Mouse (Mus musculus) hindbrain, embryonic 16.5 days (tissue): ENCODE results near the gene Shroom2. TPM values are rescaled to one million over a fixed set of nuclear protein-coding genes. Genes with fewer than 3 reads are reported as not detected.
"Not testable (repeated sequence)": the region's sequence is repeated elsewhere in the genome, so short reads cannot be mapped to it uniquely, and the experiment has no call there.

Experiments used
- ATAC-seq: fragments of 200-750 bp; cut with Nextera tagmentation; 2 replicates; pipeline ENCODE4 v1.8.0; 2017; ENCODE audit warnings: moderate TSS enrichment, moderate library complexity
- H3K27ac ChIP-seq: fragments of 300-500 bp; sonication (generic); 2 replicates; pipeline ENCODE4 v1.5.1; 2014; ENCODE audit warnings: low read depth, mild to moderate bottlenecking, control low read depth, low read length, moderate library complexity
- H3K27me3 ChIP-seq: fragments of 300-500 bp; sonication (generic); replicated peaks from 2 replicates; pipeline ENCODE4 v1.6.1; 2014; ENCODE audit warnings: low read length; ENCODE audit not compliant: control insufficient read depth, insufficient read depth
- H3K36me3 ChIP-seq: fragments of 300-500 bp; sonication (generic); 2 replicates; pipeline ENCODE4 v1.6.1; 2014; ENCODE audit warnings: mild to moderate bottlenecking, low read length, moderate library complexity, mixed read lengths; ENCODE audit not compliant: control insufficient read depth, insufficient read depth
- H3K4me1 ChIP-seq: fragments of 300-500 bp; sonication (generic); 2 replicates; pipeline ENCODE4 v1.6.1; 2014; ENCODE audit warnings: low read depth, low read length; ENCODE audit not compliant: control insufficient read depth, insufficient read depth
- H3K4me2 ChIP-seq: fragments of 300-500 bp; sonication (generic); 2 replicates; pipeline ENCODE4 v1.6.1; 2014; ENCODE audit warnings: mild to moderate bottlenecking, low read length, control low read depth, moderate library complexity
- H3K4me3 ChIP-seq: fragments of 300-500 bp; sonication (generic); 2 replicates; pipeline ENCODE4 v1.5.1; 2014; ENCODE audit warnings: mild to moderate bottlenecking, low read length, control low read depth, moderate library complexity
- H3K9ac ChIP-seq: fragments of 300-500 bp; sonication (generic); 2 replicates; pipeline ENCODE4 v1.6.1; 2014; ENCODE audit warnings: low read depth, mild to moderate bottlenecking, control low read depth, low read length, moderate library complexity
- H3K9me3 ChIP-seq: fragments of 300-500 bp; sonication (generic); 2 replicates; pipeline ENCODE4 v1.6.1; 2014; ENCODE audit warnings: mild to moderate bottlenecking, low read length, moderate library complexity; ENCODE audit not compliant: control insufficient read depth
- WGBS: fragments of 180-500 bp; shearing (Covaris S2); extraction: QIAGEN DNeasy Blood & Tissue Kit; methylation state at CpG from one replicate; pipeline ENCODE4 v1.1.7; 2014; 5-methylcytosine and 5-hydroxymethylcytosine counted together
- polyA plus RNA-seq: library from polyadenylated mRNA; unstranded; fragments of >200 nt; fragmentation: Nextera tagmentation; extraction: Ambion mirVana; gene quantifications from 2 replicates; pipeline ENCODE4 v1.2.1, GENCODE M21; 2015

The Shroom2 gene
- polyA plus RNA-seq, 1 experiment from 2014 or later = 158 TPM

GRCm38 (mm10) chrX:152710715-152711114 is 58.5 kb downstream of the Shroom2 start:
- ATAC-seq, H3K27ac ChIP-seq, H3K36me3 ChIP-seq, H3K9me3 ChIP-seq, H3K4me2 ChIP-seq, H3K9ac ChIP-seq, H3K27me3 ChIP-seq, H3K4me3 ChIP-seq, H3K4me1 ChIP-seq: not testable (repeated sequence)
- WGBS = 54% methylated on average over 2 of the region's 2 CpGs

GRCm38 (mm10) chrX:152708359-152708758 is 60.9 kb downstream of the Shroom2 start:
- no peak overlapping the region for H3K4me2 ChIP-seq
- no peak for ATAC-seq
- no peak overlapping the region for H3K27ac ChIP-seq
- H3K4me1 ChIP-seq = no peaks in the 10 kb centered on the region
- H3K4me3 ChIP-seq = no peak overlapping the region
- WGBS = 55% methylated on average over 4 of the region's 4 CpGs
- H3K36me3 ChIP-seq = no peaks in the 10 kb centered on the region
- H3K27me3 ChIP-seq = no peaks in the 10 kb centered on the region; the same call in 1 of the 2 replicates
- H3K9ac ChIP-seq = no peak overlapping the region
- H3K9me3 ChIP-seq = no peaks in the 10 kb centered on the region

- H3K9me3 ChIP-seq = no peaks in the 10 kb centered on the region
- no peak overlapping the region for H3K4me3 ChIP-seq
- H3K27ac ChIP-seq = no peak overlapping the region
- no peaks in the 10 kb centered on the region; the same call in 1 of the 2 replicates for H3K27me3 ChIP-seq
- WGBS = 21% methylated on average over 3 of the region's 3 CpGs
- H3K4me1 ChIP-seq = no peaks in the 10 kb centered on the region
- peak; percentile 56; the same call in 1 of the 2 replicates for ATAC-seq
- H3K36me3 ChIP-seq = no peaks in the 10 kb centered on the region
- H3K9ac ChIP-seq = no peak overlapping the region
- H3K4me2 ChIP-seq = no peak overlapping the region
Observed at GRCm38 (mm10) chrX:152705397-152705796, 63.9 kb downstream of the Shroom2 start.

GRCm38 (mm10) chrX:152703624-152704023 is 65.6 kb downstream of the Shroom2 start:
- no peaks in the 10 kb centered on the region; the same call in 1 of the 2 replicates for H3K27me3 ChIP-seq
- WGBS = 100% methylated on average over 1 of the region's 1 CpGs
- ATAC-seq = no peak
- H3K9ac ChIP-seq = no peak overlapping the region
- no peaks in the 10 kb centered on the region for H3K9me3 ChIP-seq
- H3K4me3 ChIP-seq = no peak overlapping the region
- H3K4me2 ChIP-seq = no peak overlapping the region
- no peaks in the 10 kb centered on the region for H3K4me1 ChIP-seq
- no peaks in the 10 kb centered on the region for H3K36me3 ChIP-seq
- no peak overlapping the region for H3K27ac ChIP-seq

GRCm38 (mm10) chrX:152701679-152702078 is 67.6 kb downstream of the Shroom2 start:
- Histone ChIP-seq H3K27ac (no peak overlapping the region), H3K4me2 (no peak overlapping the region), H3K4me3 (no peak overlapping the region), H3K4me1 (no peaks in the 10 kb centered on the region), H3K9me3 (no peaks in the 10 kb centered on the region), H3K36me3 (no peaks in the 10 kb centered on the region), H3K27me3 (no peaks in the 10 kb centered on the region), H3K9ac (no peak overlapping the region)
- no peak for ATAC-seq
- 66% methylated on average over 3 of the region's 3 CpGs for WGBS

- Histone ChIP-seq H3K4me3 (no peak overlapping the region), H3K27ac (no peak overlapping the region), H3K4me2 (no peak overlapping the region), H3K9me3 (no peaks in the 10 kb centered on the region), H3K27me3 (no peaks in the 10 kb centered on the region; the same call in 1 of the 2 replicates), H3K36me3 (no peaks in the 10 kb centered on the region), H3K4me1 (no peaks in the 10 kb centered on the region), H3K9ac (no peak overlapping the region)
- ATAC-seq = no peak
- WGBS = 25% methylated on average over 2 of the region's 2 CpGs
Observed at GRCm38 (mm10) chrX:152690788-152691291, 78.4 kb downstream of the Shroom2 start.

- Histone ChIP-seq H3K27ac (no peak overlapping the region), H3K4me2 (no peak overlapping the region), H3K9me3 (no peaks in the 10 kb centered on the region), H3K9ac (no peak overlapping the region), H3K4me3 (no peak overlapping the region), H3K27me3 (peaks cover 4% of the 10 kb centered on the region; the same call in 1 of the 2 replicates), H3K4me1 (no peaks in the 10 kb centered on the region), H3K36me3 (no peaks in the 10 kb centered on the region)
- 68% methylated on average over 2 of the region's 2 CpGs for whole genome bisulfite sequencing
- no peak for ATAC-seq
Observed at GRCm38 (mm10) chrX:152679190-152679814, 90.0 kb downstream of the Shroom2 start.

- Histone ChIP-seq H3K9ac (no peak overlapping the region), H3K4me3 (no peak overlapping the region), H3K9me3 (no peaks in the 10 kb centered on the region), H3K27me3 (peaks cover 4% of the 10 kb centered on the region; the same call in 1 of the 2 replicates), H3K27ac (no peak overlapping the region), H3K4me1 (no peaks in the 10 kb centered on the region), H3K4me2 (no peak overlapping the region), H3K36me3 (no peaks in the 10 kb centered on the region)
- WGBS = 61% methylated on average over 3 of the region's 3 CpGs
- no peak for ATAC-seq
Observed at GRCm38 (mm10) chrX:152676357-152676756, 92.9 kb downstream of the Shroom2 start.

- no peaks in the 10 kb centered on the region for H3K36me3 ChIP-seq
- ATAC-seq = no peak
- H3K4me2 ChIP-seq = no peak overlapping the region
- peaks cover 4% of the 10 kb centered on the region; the same call in 1 of the 2 replicates for H3K27me3 ChIP-seq
- no peak overlapping the region for H3K27ac ChIP-seq
- H3K9me3 ChIP-seq = no peaks in the 10 kb centered on the region
- H3K9ac ChIP-seq = no peak overlapping the region
- 77% methylated on average over 3 of the region's 3 CpGs for WGBS
- H3K4me1 ChIP-seq = no peaks in the 10 kb centered on the region
- H3K4me3 ChIP-seq = no peak overlapping the region
Observed at GRCm38 (mm10) chrX:152673431-152673830, 95.8 kb downstream of the Shroom2 start.
